Mouse (Mus musculus) lung, adult 2 months (tissue): Measurements from ENCODE around the gene Clptm1. TPM values are rescaled to one million over a fixed set of nuclear protein-coding genes. Genes with fewer than 3 reads are reported as not detected.

Experiments used
- DNase-seq: peaks from one replicate; pipeline ENCODE4 v3.0.0; 2022
- H3K4me1 ChIP-seq: fragments of 200-500 bp; 2 replicates; pipeline ENCODE4 v1.6.1; 2011; ENCODE audit warnings: low read length; ENCODE audit not compliant: control insufficient read depth, insufficient read depth
- H3K4me3 ChIP-seq: fragments of 200-500 bp; replicated peaks from 2 replicates; pipeline ENCODE3; 2011; ENCODE audit warnings: low read depth, mild to moderate bottlenecking, control low read depth, low read length; ENCODE audit errors: extremely low read depth
- CTCF ChIP-seq: fragments of 200-500 bp; IDR thresholded peaks from 2 replicates; pipeline ENCODE4 v1.5.1; 2011; ENCODE audit warnings: mild to moderate bottlenecking, low read length, control low read depth; ENCODE audit not compliant: insufficient read depth
- POLR2A ChIP-seq: fragments of 200-500 bp; IDR thresholded peaks from 2 replicates; pipeline ENCODE4 v1.6.1; 2011; ENCODE audit warnings: low read depth, mild to moderate bottlenecking, control low read depth, low read length, borderline replicate concordance; ENCODE audit errors: extremely low read depth
- WGBS: fragments of 180-500 bp; shearing (Covaris S2); methylation state at CpG from one replicate; pipeline ENCODE4 v1.1.7; 2018; 5-methylcytosine and 5-hydroxymethylcytosine counted together
- polyA plus RNA-seq: library from polyadenylated mRNA; depleted of rRNA; stranded (reverse); fragments of >200 nt; gene quantifications from 2 replicates; pipeline ENCODE4 v1.2.3, GENCODE M21; 2012; rRNA removed

Gene Clptm1
- 96.8 and 143 TPM in 2 replicates for polyA plus RNA-seq

DNA sequence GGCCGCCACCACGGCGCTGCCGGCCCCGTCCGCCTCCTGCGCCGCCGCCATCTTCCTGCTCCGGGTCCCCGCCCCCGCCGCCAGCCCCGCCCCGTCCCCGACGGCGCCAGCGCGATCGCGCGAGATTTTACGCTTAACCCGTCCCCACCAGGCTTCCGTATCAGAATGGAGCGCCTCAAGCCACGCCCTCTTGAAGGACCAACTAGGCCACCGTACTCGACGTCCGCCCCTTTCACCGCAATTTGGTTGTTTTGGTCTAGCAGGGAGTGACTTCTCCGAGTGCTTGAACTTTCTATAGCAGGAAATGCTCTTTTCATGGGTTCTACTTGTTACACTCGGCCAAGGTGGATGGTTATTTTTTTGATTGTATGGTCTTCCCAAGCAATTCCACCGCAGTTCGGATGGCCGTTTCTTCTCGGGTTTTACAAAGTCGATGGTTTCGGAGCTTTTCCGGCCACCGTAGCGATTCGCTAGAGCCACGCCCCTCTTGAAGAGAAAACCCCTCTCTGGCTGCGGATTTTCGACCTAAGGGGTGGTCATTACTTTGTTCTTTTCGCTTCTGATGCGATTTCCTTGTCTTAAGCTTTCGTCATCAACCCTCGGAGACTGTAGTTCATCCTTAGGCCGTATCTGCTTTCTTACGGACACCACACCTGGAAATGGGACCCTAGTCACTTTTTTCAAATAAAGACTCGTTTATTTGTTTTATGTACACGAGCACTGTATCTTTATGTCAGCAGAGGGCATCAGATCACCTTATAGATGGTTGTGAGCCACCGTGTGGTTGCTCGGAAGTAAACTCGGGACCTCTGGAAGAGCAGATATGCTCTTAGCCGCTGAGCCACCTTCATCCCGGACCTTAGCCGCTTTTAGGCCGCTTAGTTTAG, at the start of gene Clptm1:
Gene Clptm1 (minus strand): TSS at position 79 of the 887 bp plus-strand sequence.
- peak; percentile 97 for DNase-seq
- WGBS = under 1% methylated on average over 62 of the region's 63 CpGs

DNA sequence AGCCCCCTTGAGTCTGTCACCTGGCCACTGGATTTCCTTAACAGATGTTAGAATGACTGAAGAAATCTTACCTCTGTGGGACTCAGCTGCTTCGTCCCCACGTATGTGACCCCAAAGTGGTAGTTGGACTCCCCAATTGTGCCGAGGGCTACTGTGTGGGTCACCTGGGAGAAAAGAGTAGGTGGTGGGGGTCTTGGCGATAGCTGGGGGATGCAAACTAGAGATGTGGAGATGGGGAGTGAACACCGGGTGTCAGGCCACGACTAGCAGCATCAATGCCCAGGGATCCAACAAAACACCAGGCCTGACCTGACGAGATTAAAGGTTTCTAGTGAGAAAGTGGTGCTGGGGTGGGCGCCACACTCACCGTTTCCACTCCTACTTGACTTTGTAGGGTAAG, 48.8 kb upstream of the Clptm1 start:
- Histone ChIP-seq H3K4me3 (no peak overlapping the region), H3K4me1 (peaks cover 3% of the 10 kb centered on the region; the same call in 1 of the 2 replicates)
- no peak for DNase-seq
- TF ChIP-seq CTCF = no peak
- no peak for TF ChIP-seq POLR2A
- 85% methylated on average over 9 of the region's 9 CpGs for WGBS

More for the DNA sequence above, at the start of gene Clptm1:
- TF ChIP-seq POLR2A (peak; percentile 72; the same call in 1 of the 2 replicates), CTCF (no peak)
- peaks cover 14% of the 10 kb centered on the region for H3K4me1 ChIP-seq
- peak within 1 kb of the TSS; percentile 78 for H3K4me3 ChIP-seq

DNA sequence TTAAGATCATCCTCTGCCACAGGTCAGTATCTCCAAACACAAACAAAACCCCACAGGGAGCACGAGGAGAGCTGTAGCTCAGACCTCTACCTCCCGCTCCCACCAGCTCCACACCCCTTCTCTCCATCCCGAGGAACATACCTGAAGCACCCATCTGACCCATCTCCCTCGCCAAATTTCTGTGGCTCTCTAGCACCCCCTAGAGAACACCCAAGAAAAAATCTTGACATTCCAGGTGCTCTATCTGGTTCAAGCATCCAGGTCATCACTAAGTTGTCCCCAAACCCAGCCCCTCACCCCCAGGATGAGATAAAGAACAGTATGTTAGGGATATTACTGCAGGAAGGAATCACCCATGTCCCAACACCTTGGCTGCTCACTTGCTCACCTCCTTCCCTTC, 48.4 kb upstream of the Clptm1 start:
- DNase-seq = no peak
- H3K4me1 ChIP-seq = peaks cover 3% of the 10 kb centered on the region; the same call in 1 of the 2 replicates
- TF ChIP-seq POLR2A (no peak), CTCF (no peak)
- no peak overlapping the region for H3K4me3 ChIP-seq
- WGBS = 37% methylated on average over 4 of the region's 4 CpGs

DNA sequence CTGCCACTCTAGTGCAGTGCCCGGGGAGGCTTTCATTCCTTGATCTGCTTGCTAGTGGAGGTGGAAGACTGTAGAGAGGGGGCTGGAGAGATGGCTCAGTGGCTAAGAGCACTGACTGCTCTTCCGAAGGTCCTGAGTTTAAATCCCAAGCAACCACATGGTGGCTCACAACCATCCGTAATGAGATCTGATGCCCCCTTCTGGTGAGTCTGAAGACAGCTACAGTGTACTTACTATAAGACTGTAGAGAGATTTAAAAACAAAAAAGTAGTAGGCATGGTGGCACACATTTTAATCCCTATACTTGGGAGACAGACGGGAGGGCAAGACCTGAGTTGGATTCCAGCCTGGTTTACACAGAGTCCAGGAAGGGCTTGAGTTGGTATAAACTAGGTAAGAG, 47.6 kb upstream of the Clptm1 start:
- TF ChIP-seq POLR2A = no peak
- TF ChIP-seq CTCF = no peak
- Histone ChIP-seq H3K4me3 (no peak overlapping the region), H3K4me1 (peaks cover 3% of the 10 kb centered on the region; the same call in 1 of the 2 replicates)
- no peak for DNase-seq
- 67% methylated on average over 4 of the region's 4 CpGs for WGBS

DNA sequence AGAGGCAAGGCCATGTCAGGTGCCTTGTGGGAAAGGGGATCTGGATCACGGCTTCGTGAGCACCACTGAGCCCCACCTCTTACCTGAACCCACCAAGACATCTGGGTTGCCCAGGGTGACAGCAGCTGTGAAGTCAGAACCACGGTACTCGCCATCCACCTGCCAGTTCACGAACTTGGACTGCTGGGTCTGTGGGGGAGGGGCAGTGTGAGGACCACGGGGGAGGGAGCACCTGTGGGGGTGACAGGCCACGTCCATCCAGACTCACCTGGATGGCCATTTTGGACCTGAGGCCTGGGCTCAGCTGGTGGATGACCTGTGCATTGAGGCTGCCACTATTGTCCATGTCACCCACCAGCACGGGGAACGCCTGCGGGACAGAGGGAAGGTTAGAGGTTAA, 45.8 kb upstream of the Clptm1 start:
- TF ChIP-seq CTCF (no peak), POLR2A (no peak)
- WGBS = 92% methylated on average over 10 of the region's 10 CpGs
- H3K4me3 ChIP-seq = no peak overlapping the region
- peaks cover 3% of the 10 kb centered on the region; the same call in 1 of the 2 replicates for H3K4me1 ChIP-seq
- no peak for DNase-seq

DNA sequence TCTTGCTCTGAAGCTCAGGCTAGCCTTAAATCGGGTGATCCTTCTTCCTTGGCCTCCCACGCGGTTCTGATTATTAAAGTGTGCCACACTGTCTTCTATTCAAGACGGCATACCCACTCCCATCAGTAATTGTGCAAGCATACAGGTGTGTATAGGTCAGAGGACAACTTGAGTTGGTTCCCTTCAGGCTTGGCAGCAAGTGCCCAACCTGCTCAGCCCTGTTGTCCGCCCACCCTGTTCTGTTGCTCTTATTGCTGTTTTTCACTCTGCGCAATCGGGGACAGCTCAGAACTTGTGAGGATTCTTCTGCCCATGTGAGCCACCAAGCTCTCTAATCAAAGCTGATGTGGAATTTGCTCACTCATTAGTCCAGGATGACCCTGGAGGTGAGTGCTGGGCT, 40.4 kb upstream of the Clptm1 start:
- TF ChIP-seq POLR2A (no peak), CTCF (no peak)
- Histone ChIP-seq H3K4me3 (no peak overlapping the region), H3K4me1 (peaks cover 7% of the 10 kb centered on the region; the same call in 1 of the 2 replicates)
- WGBS = 94% methylated on average over 7 of the region's 7 CpGs
- DNase-seq = no peak

DNA sequence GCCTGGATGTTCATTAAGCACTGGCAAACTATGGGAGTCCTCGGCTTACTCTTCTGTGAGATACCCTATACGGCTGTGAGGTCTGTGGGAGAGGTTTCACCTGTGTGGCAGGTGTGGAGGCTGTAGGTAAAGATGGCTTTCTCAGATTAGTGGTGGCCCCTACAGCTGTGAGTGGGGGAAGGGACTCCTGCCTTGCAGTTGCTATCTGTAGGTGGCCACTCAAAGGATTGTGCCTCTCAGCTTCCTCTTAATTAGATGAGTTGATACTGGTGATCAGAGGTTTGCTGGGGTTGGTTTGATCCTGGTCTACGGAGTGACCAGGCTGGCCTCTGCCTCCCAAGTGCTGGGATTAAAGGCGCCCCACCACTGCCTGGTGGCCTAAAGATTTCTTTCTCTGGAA, 39.6 kb upstream of the Clptm1 start:
- DNase-seq = no peak
- Histone ChIP-seq H3K4me1 (peaks cover 7% of the 10 kb centered on the region; the same call in 1 of the 2 replicates), H3K4me3 (no peak overlapping the region)
- TF ChIP-seq POLR2A (no peak), CTCF (no peak)
- 89% methylated on average over 4 of the region's 4 CpGs for WGBS

DNA sequence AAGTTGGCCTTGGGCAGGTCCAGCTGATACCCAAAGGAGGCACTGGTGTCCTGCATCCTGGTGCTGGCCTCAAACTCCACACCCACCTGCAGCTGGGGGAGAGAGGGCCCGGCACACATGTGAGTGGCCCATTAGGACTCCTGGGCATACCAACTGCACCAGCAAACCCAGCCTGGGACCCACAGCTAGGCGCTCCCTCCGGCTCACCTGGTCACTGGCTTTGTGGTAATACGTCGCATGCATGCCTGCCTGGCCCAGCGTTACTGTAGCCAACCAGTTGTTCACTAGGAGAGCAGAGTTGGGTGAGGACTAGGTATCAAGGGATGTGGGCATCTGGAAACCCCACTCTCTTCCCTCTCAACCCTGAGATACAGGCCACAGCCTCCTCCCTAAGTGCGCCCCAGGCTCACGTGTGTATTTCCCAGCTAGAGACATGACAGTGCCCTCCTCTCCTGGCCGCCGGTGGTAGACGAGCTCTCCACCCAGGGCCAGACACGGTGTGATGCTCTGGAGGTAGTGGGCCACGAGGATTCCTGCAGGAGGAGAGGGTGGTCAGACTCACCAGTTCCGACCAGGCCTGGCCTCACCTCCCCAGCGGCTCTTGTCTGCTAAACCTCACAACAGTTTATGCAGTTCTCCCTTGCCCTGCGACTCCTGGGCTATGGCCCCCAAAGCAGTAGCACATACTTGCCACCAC, 38.2 kb upstream of the Clptm1 start:
- 92% methylated on average over 16 of the region's 16 CpGs for WGBS
- H3K4me1 ChIP-seq = peaks cover 12% of the 10 kb centered on the region; the same call in 1 of the 2 replicates
- DNase-seq = no peak
- no peak overlapping the region for H3K4me3 ChIP-seq
- TF ChIP-seq CTCF (no peak), POLR2A (no peak)

DNA sequence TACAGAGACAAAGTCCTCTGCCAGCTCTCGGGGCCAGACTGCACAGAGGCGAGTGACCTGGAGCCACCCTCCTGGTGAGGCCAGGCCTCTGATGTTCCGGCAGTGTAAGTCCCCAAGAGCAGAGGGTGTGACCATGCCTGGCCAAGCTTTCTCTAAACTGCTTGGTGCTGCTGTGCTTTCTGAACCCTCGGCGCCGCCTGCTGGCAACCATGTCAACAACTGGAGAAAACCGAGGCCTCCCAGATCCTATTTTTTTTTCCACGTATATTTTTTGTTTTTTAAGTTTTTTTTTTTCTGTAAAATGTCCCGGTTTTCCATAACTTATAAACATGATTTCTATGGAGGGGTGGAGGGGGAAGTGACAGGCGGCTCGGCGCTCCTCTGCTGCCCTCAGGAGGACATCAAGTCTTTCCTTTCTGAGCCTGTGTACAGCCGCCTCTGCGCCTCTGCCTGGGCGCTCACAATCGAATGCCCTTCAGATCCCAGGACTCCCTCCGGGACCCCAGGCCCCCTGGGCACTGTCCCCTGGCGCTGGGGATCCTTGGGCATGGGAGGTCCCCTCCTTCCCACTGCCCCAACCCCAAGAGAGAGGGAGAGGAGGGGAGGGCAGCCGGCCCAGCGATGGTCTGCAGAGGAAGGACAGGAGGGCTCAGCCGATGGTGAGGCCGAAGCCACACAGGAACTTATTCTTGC, 36.4 kb upstream of the Clptm1 start:
- H3K4me3 ChIP-seq = no peak overlapping the region
- peak; percentile 70 for TF ChIP-seq CTCF
- TF ChIP-seq POLR2A = no peak

More for the DNA sequence above, 36.4 kb upstream of the Clptm1 start:
- H3K4me1 ChIP-seq = peaks cover 12% of the 10 kb centered on the region; the same call in 1 of the 2 replicates
- peak; percentile 69 for DNase-seq
- WGBS = 32% methylated on average over 22 of the region's 22 CpGs
